Mouse (Mus musculus): ENCODE measurements at regions not wholly inside any gene's neighbourhood (a gene's known extent, or its start where the extent isn't known, plus 50 kb on each side); places are given as distances from the start of the nearest gene placed in this dataset.
"Not testable (repeated sequence)": the region's sequence is repeated elsewhere in the genome, so short reads cannot be mapped to it uniquely, and the experiment has no call there.

DNA sequence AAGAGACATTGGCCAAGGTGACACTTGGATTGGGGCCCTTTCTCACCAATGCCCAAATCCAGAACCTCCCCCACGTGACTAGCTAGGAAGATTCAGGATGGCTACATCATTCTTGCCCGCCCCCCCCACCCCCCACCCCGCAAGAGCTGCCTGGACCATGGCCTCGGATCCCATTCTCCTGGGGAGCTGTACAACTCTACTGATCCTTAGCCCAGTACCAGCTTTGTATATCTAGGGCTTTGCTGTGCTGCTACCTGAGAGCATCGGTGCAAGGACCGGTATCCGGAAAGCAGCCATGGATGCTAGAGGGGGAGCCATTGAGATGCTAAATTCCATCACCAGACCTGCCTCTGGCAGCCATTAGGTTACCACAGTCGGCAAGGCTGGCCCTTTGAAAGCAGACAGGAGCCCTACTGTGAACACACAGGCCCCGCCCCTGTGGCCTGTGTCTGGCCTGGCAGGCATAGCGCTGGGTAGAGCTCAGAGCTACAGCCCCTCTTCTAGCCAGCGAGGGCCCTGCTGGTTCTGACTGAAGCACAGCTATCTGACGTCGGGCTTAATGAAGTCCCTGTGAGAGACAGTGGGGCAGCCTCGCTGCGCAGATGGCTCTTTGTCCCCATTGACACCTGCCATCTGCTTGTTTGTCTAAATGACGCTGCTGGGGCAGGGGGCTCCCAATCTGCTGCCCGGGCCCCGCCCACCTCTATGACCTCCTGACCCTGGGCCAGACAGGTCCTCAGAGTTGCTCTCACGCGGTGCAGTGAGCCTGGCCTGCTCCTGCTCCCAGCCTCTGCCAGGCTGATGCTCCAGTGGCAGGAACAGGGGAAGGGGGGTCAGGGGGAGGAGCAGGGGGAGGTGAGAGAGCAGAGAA is 128.9 kb downstream of the Dll1 start:
- in situ Hi-C loops (cut with MboI, MseI) = no loop called here

DNA sequence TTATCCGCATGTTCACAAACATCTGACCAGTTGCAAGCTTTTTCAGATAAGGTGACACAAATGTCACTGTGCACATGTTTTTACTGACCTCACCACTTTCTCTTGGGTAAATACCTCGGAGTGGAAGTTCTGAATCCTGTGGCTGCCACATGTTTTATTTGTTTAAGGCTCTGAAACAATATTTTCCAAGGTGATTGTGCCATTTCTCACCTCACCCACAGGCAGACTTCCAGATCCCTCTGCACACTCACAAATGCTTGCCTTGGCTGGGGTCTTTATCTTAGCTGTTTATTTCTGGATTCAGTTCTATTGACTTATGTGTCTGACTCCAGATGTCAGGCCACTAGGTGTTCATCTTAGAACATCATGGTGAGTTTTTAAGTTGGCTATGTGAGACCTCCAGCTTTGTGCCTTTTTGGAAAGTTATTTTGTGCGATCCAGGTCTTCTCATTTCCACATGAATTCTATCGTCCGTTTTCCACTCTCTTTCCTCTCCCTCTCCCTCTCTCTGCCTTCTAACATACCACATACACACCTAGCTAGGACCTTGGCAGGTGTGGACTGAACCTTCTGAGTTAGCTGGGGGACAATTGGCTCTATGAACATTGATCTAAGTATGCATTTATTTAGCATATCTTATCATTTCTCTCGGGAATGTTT is 133.6 kb downstream of the Dll1 start:
- in situ Hi-C loops (cut with MboI, MseI) = no loop called here

DNA sequence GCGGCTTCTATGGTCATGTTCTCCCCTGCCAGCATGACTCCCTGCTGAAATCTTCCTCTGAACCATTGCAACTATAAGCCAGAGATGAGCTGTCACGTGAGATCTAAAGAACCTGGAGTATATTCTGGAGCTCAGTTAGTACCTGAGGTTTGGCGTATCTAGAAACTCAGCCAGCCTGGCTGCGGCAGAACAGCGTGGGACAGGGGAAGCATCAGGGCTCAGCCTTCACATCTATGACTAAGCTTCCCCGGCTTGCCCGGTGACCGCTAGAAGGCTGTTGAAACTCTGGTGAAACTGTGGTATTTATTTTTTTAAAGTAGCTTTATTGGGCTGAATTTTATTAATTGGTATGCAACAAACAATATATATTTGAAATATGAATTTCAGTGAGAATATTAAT is 134.3 kb downstream of the Dll1 start:
- in situ Hi-C loops (cut with MboI, MseI) = no loop called here

DNA sequence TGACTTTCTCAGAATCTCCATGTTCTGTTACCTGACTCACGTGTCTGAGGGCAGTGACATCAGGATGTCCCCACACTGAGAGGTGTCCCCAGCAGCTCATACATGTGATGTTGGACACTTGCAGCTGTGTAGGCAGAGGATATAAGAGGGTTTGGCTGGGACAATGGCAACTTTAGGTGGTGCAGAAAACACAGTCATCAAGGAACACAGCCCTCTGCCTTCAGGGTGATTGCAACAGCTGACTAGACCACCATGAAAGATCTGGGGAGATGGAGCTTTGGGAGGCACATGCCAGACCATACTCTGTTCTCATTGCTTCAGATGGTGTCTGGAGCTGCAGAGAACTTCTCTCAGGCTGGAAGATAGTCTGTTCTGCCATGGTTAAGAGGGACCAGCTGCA is 135.2 kb downstream of the Dll1 start:
- in situ Hi-C loops (cut with MboI, MseI) = no loop called here

DNA sequence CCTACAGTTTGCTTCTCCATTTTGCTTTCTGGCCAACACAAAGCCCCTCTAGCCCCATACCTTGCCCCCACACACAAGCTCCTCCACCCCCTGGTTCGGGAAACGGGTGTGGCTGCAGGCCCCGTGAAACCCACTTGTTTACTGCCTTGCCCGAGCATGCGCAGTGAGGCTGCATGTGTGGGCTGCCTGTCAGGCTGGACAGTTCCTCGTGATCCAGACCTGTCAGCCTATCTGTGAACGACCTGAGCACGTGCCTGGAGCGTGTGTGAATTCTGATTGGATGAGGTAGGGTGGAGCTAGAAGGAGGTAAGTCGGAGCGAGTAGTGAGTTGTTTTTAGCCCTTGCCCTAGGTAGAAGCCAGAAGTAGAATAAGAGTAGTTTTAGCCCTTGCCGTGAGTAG is 136.0 kb downstream of the Dll1 start:
- in situ Hi-C loops (cut with MboI, MseI) = not testable (repeated sequence)

DNA sequence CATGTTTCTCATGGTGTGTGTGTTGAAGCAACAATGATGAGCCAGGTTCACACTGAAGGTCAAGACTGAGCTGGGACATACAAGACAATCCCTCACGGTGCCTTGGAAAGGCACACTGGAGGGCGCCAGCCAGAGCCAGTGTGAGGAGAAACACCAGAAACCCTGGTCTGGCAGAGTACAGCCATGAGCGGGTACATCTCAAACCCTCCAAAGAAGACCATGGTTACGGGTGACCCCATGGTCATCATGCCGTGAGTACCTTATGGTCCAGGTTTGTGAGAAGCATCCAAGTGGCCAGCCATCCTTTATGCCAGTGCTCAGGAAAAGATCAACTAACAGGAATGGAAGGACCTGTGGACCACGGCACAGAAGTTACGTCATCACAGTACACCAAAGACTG is 136.7 kb downstream of the Dll1 start:
- in situ Hi-C loops (cut with MboI, MseI) = no loop called here

DNA sequence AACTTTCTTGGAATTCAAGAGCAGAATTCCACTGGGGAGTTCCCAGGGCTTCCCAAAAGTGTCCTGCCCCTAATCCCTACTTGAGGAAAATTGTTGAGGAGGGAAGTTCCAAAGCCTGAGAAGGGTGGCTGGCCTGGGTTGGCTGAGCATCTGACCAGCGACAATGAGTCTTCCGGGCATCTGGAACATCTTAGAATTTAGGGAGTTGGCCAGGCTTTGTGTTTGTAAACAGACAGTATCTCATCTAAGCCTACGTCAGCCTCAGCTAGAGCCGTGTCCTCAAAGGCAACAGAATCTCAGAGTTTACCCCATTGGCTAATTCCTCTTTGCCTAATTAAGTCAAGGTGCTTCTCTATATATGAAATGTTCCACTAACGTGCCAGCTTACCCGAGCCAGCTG is 141.6 kb downstream of the Dll1 start:
- in situ Hi-C loops (cut with MboI, MseI) = loop anchor here (5.0 kb wide), 1 partner anchor 52 kb away; no protein-coding TSS in a partner anchor

DNA sequence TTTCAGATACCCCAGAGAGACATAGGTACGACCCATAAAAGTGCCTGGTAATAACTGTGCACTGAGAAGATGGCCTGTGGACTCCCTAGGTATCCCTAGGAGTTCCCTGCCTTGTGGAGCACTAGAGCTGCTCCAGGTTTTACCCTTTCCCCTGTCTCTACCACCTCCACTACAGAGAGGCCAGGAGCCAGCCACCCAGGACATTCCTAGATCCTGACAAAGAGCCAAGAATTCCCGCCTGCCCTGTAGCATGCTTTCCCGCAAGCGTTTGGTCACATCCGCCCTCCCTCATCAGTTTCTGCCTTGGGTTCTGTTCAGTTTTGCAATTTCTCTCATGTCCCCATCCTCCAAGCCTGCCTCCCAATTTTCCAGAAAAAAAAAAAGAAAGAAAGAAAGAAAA is 145.5 kb downstream of the Dll1 start:
- in situ Hi-C loops (cut with MboI, MseI) = no loop called here

DNA sequence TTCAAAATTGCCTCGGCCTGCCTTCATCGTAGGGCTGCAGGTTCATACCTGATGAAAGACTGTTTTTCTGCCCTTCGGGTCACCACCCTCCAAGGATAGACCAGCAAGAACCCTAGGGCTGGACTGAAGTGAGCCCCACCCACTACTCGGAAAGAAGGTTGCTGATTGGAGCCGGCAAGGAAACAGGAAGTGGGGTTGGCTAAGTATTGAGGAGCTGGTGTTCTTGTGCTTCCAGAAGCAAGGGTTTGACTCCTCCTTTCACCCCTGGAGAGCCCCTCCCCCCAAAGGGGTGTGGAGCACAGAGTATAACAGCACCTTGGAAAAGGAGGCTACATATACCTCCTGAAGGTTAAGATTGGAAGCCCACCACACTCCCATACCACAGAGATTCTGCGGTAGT is 147.5 kb downstream of the Dll1 start:
- in situ Hi-C loops (cut with MboI, MseI) = no loop called here

DNA sequence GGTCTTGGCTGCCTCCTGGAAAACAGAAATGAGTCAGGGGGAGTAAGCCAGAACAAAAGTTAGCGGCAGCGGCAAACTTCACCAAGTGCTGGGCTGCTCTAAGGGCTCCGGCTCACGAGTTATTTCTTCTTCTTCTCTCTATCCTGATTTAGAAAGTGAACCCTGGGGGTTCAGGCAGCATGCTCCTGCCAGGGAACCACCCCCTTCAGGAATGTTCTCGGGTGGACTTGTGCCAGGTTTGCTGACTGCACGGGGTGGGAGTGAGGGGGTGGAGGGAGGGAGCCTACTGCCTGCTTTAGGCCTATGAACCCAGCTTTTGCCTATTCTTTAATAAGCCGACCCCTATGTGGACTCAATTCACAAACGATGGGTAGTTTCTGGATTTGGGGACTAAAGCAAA is 148.6 kb downstream of the Dll1 start:
- in situ Hi-C loops (cut with MboI, MseI) = no loop called here

DNA sequence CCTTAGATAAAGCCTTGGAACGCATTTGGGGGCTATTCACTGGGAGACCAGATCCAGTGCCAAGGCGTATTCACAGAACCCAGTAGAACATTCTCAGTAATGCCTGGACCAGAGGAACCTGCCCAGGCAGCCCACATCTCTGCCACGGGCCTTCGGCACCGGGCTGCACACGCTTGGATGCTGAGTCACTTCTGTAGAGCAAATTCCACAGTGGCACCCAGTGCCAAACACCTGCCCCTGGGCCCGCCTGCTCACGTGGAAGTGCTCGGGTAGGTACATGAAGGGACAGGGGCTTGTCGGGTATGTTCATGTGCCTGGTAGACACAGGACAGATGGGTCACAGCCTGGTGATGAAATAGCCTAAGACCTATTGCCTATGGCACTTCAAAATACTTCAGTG is 152.8 kb downstream of the Dll1 start:
- in situ Hi-C loops (cut with MboI, MseI) = no loop called here

DNA sequence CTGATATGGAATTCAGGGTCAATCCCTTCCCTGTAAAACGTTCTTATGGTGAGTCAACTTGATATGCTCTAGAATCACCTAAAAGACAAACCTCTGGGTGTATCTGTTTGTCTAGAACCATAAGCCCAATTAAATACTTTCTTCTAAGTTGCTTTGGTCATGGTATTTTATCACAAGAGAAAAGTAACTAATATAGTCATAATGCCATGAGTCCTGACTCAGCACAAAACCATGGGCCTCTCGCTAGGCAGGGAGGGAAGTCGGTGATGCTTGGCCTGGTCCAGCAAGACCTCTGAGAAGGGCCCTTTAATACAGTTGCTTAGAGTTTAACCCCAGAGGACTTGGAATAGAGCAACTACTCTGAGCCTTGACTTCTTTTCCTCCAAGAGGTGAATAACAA is 153.7 kb downstream of the Dll1 start:
- in situ Hi-C loops (cut with MboI, MseI) = no loop called here

DNA sequence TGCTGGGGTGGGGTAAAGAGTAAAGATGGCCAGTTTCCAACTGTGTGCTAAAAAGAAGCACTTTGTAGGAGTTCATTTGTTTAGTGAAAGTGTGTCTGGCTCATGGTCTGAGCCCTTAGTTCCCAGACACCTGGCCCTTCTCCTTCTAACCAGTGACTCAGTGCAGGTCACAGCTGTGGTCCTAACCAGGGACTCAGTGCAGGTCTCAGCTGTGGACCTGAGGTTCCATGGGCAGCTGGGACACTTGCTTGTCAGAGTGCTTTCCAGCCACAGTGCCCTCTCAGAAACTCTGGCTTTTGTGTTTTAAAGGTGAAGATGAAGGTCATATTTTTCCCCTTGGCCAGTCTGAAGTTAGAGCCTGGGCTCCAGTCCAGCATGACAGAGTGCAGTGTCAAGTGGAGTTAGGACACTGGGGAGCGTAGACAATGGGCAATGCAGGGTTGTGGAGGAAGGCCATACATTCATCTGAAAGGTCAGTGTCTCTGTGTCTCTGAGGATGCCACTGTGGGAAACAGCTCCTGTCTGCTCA is 162.5 kb downstream of the Dll1 start:
- in situ Hi-C loops (cut with MboI, MseI) = loop anchor here (5.0 kb wide), 1 partner anchor 38 kb away; no protein-coding TSS in a partner anchor

DNA sequence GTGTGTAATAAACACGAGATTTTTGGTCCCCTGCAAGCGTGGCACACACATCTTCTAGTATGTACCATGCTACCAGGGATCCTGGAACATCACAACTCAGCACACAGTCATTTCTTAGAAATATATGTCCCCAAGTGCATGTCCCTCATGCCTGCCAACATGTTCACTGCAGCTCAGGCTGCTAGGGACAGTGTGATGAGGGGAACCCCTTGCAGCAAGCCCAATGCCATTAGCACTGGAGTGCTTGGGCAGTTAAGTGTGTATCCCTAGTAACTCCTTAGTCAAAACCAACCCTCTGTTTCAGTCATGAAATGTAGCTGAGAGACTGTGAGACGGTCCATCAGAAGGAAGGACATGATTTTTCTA is 167.5 kb upstream of the Gm3448 start:
- in situ Hi-C loops (cut with MboI, MseI) = no loop called here

DNA sequence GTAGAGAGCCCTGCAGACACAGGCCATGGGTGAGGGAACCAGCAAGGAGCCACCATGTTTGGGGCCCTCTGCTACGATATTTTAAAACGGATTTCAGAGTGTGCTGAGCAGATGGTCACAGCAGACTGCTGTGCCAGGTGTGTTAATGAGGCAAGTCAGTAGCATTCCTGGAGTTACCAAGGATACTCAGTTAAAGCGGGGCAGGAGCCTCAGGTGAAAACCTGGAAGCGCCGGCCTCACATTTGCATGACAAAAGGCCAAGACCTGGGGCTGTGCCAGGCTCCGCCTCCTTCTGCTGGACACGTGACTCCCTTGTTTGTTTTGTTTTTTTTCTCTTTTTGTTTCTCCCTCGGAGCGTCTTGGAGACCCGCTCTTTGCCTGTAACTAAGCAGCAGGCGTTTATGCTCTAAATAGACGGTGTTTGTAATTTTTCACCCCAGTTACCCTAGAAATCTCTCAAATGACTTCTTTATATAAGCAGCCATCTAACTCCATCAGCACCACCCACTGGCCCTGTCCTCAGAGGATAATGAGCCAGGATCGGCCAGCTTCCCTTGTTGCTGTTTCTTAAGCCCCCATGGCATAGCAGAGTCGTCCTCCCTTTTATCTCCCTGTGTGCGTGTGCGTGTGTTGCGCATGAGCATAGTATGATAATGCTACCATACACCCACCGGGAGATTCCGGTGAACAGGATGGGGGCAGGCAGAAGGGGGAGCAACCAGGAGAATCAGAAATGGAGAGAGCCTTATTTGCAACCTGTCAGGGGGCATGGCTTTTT is 166.9 kb upstream of the Gm3448 start:
- in situ Hi-C loops (cut with MboI, MseI) = no loop called here

DNA sequence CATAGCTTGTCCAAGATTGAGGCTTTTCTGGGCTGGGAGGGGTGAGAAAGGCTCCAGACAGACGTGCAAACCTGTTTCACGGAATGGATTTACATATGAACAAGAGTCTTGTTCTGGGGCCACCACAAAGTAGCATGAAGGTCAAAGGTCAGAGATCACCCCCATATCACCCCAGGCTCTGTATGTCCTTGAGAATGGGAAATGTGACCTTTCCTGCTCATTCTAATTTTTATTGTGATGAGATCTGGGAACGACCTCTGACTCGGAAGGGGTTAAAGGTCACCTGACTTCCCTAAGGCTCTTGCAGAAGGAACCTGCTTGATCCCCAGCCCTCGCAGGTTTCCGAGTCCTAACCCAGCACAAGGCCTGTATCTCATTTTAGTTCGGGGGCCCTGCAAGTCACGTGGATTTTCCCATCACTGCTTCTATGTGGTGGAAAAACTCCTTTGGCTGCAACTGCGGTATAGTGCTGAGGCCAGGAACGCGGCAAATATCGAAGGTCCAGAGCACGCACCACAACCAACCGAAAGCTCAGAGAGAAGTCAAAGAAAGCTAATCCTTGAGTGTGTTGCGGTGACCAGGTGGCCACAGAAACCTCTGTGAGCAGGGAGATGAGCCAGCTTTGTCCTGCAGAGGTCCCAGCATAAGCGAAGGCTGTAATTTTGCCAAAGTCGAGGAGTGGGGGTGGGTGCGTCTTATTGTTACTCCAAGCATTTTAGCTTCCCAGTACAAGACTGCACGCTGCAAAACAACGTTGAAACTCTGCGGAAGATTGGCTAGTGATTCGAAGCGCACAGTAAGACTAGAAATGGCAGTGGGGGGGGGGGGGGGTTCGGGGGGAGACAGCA is 166.1 kb upstream of the Gm3448 start:
- in situ Hi-C loops (cut with MboI, MseI) = no loop called here

DNA sequence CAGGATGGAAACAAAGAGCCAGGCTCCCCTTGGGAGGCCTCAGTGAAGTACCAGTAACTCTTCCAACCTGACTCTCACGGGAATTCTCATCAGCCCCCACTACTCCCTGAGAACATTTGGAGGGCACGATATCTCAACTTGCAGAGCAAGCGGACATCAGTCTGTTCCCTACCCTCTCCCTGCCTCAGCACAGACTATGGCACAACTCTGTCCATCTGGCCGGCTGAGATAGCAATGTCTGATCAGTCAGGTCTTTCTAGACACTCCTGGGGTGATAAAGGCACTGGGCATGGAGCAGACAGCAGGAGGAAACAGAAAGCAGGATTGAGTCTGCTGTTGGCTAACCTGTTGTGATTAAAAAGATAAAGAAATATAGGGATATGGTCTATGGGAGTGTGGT is 164.5 kb upstream of the Gm3448 start:
- in situ Hi-C loops (cut with MboI, MseI) = no loop called here

DNA sequence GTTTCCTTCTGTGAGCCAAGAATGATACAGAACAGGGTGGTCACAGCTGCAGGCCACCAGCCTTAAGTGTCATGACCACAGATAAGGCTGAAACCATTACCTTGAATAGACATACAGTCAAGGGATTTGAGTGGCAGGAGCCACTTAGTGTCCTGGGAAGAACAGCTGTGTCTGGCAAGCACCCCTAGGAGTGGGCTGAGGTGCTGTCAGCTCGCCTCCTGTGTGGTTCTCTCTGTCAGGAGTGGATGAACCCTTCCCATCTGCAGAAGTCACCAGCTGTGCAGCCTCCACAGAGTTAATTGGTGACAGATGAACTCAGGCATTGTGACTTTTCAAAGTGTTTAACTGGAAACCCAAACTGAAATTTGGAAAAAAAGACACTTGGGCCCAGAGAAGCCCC is 163.2 kb upstream of the Gm3448 start:
- in situ Hi-C loops (cut with MboI, MseI) = no loop called here

DNA sequence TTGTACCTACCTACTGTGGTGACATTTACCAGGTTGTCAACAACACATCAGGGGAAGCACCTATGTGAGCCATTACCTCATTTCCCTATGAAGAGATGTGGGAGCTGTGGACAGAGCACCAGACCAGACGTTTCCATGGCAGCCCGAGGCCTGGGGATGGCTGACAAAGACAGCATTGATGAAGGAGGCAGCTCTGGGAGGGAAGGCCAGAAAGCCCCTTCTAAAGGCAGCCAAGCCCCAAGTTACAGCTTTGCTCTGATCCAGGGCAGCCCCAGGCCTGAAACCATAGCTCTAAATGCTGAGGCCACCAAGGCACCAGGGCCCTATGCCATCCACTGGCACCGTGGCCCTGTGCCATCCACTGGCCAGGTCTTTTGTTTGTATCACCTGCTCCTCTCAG is 157.9 kb upstream of the Gm3448 start:
- in situ Hi-C loops (cut with MboI, MseI) = no loop called here

DNA sequence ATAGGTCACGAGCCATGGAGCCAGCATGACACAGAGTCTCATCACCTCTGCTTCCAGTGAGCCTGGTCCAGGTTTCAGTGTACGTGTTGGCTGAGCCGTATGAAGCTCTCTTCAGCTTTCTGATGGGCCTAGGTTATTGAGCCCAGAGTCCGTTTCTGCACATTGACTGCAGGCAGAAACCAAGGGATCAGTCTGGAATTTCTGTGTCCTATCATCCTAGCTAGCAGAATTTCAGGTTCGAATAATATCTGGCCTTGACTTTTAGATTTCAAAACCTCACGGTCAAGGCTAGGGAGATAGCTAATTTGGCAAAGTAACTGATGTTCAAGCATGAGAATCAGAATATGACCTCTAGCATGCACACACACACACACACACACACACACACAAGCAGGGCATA is 156.0 kb upstream of the Gm3448 start:
- in situ Hi-C loops (cut with MboI, MseI) = no loop called here

DNA sequence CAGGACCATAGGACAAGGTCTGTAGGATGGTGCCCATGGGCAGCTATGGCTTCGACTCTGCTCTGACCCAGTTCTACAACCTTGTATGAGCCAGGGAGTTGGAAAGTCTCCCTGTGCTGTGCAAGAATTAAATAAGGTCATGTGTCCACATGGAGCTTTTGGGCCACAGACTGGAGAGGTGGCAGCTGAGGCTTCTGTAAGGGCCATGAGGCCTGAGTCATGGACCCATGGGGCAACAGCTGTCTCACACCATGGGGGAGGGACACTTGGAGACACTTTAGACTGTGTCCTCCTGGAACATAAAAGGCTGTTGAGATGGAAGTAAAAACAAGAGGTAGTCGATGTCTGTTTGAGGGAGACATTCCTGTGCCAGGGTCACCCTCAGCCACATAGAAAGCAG is 154.5 kb upstream of the Gm3448 start:
- in situ Hi-C loops (cut with MboI, MseI) = no loop called here
